In the genomic region with DNA sequence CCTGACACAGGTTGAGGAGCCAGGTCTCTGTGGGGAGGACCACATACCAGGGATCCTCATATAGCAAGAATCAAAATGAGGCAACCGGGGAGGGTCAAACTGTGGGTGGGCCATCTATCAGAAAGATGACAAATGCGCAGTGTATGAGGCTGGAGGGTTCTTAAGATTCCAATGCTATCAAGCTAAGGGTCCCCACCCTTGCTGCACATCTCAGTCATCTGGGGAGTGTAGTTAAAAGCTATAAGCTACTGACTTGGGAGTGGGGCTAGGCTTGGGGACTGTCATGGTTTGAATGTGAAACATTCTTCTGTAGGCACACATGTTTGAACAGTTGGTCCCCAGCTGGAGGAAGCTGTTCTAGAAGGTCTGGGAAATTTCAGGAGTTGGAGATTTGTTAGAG, we compare ENCODE assay signal across 27 mouse cellular contexts.
DNase-seq lines count a peak whose midpoint lies in the region; ATAC-seq lines count a peak whose summit lies in the region.
"Had no signal": no experiment of that assay in that cellular context is flagged by ENCODE, and none has a peak within 500 bp of the region (broad histone marks: within the 10 kb centered on the region; RNA-seq: fewer than 3 reads in every experiment).

No protein-coding gene starts in this region.

- DNase-seq in embryonic facial prominence, embryonic 14.5 days (ENCODE audit: low spot score): peak; percentile 44
- no peak for DNase-seq in embryonic facial prominence, embryonic 10.5 days (ENCODE audit: low spot score)
- DNase-seq in heart, adult 18-20 months: no peak
- DNase-seq in kidney, postnatal 10 days: peak; percentile 15
- DNase-seq in lung, postnatal 14 days: no peak
- DNase-seq: adrenal gland, adult 2 months; adrenal gland, postnatal 36 days; cerebellum, adult 2 months; cerebellum, postnatal 14 days; gastrocnemius, postnatal 25 days; heart, adult 11 months; kidney, adult 2 months; liver, embryonic 13.5 days; lung, adult 18-20 months had no signal

- H3K9ac ChIP-seq in embryonic facial prominence, embryonic 14.5 days (ENCODE audit: low read depth, low read length): no peak overlapping the region
- H3K9ac ChIP-seq in heart, embryonic 14.5 days (ENCODE audit: low read length): no peak overlapping the region
- no peak overlapping the region for H3K9ac ChIP-seq in kidney, embryonic 15.5 days
- H3K9ac ChIP-seq in lung, embryonic 16.5 days (ENCODE audit: low read length): no peak overlapping the region
- H3K9ac ChIP-seq: forebrain, embryonic 13.5 days; hindbrain, embryonic 15.5 days; limb, embryonic 15.5 days; liver, embryonic 13.5 days; midbrain, embryonic 13.5 days had no signal

- no peak for ATAC-seq in embryonic facial prominence, embryonic 14.5 days (ENCODE audit: low read depth)
- no peak; the same call in 1 of the 2 replicates for ATAC-seq in heart, embryonic 14.5 days (ENCODE audit: insufficient number of reproducible peaks, insufficient read depth, low FRiP score, low read depth)
- ATAC-seq in kidney, embryonic 15.5 days (replicated peaks; ENCODE audit: low FRiP score): no peak
- ATAC-seq in lung, embryonic 16.5 days (ENCODE audit: low read depth): peak; percentile 34
- ATAC-seq: activated CD4-positive, CD25-positive, alpha-beta regulatory T cell, adult 4 months; forebrain, embryonic 13.5 days; inflammation-experienced regulatory T-cells, adult 6 months; midbrain, embryonic 13.5 days had no signal

- H3K4me1 ChIP-seq in embryonic facial prominence, embryonic 14.5 days (ENCODE audit: control insufficient read depth, insufficient read depth, low read length): no peaks in the 10 kb centered on the region
- H3K4me1 ChIP-seq in embryonic facial prominence, embryonic 10.5 days: peaks cover 7% of the 10 kb centered on the region; the same call in 1 of the 2 replicates
- peaks cover 0 to 7% of the 10 kb centered on the region in 2 experiments; a peak in 2 of 4 replicates for H3K4me1 ChIP-seq in heart, embryonic 14.5 days (ENCODE audit: control insufficient read depth in 2 of 2, insufficient read depth in 2 of 2, low read length in 2 of 2)
- peaks cover 14% of the 10 kb centered on the region for H3K4me1 ChIP-seq in kidney, embryonic 15.5 days
- peaks cover 4% of the 10 kb centered on the region; the same call in 1 of the 2 replicates for H3K4me1 ChIP-seq in lung, embryonic 16.5 days (replicated peaks; ENCODE audit: control insufficient read depth, insufficient read depth, low read length)
- H3K4me1 ChIP-seq: liver, embryonic 13.5 days had no signal

- no peak overlapping the region for H3K27ac ChIP-seq in embryonic facial prominence, embryonic 14.5 days (replicated peaks; ENCODE audit: low read depth, low read length)
- no peak overlapping the region for H3K27ac ChIP-seq in embryonic facial prominence, embryonic 10.5 days (replicated peaks)
- H3K27ac ChIP-seq in heart, embryonic 14.5 days (replicated peaks in 1 of 2; ENCODE audit: control insufficient read depth in 1 of 2, insufficient read depth in 1 of 2, low read depth in 2 of 2, low read length in 2 of 2): peak overlapping the region; percentile 22 to 47; a peak in 1 of 4 replicates
- no peak overlapping the region for H3K27ac ChIP-seq in kidney, embryonic 15.5 days
- no peak overlapping the region for H3K27ac ChIP-seq in lung, embryonic 16.5 days (ENCODE audit: low read length)
- H3K27ac ChIP-seq: forebrain, embryonic 13.5 days; hindbrain, embryonic 10.5 days; hindbrain, embryonic 15.5 days; kidney, postnatal 0 days; limb, embryonic 15.5 days; liver, embryonic 13.5 days; macrophage; midbrain, embryonic 13.5 days had no signal

- no peak overlapping the region for H3K4me2 ChIP-seq in embryonic facial prominence, embryonic 14.5 days (ENCODE audit: low read depth, low read length)
- H3K4me2 ChIP-seq in heart, embryonic 14.5 days (ENCODE audit: low read length): no peak overlapping the region
- H3K4me2 ChIP-seq in kidney, embryonic 15.5 days: no peak overlapping the region
- no peak overlapping the region for H3K4me2 ChIP-seq in lung, embryonic 16.5 days (ENCODE audit: low read depth, low read length)
- H3K4me2 ChIP-seq: forebrain, embryonic 13.5 days; hindbrain, embryonic 15.5 days; limb, embryonic 15.5 days; liver, embryonic 13.5 days; midbrain, embryonic 13.5 days had no signal

- WGBS in embryonic facial prominence, embryonic 14.5 days: 90% methylated on average over 2 of the region's 2 CpGs
- 87% methylated on average over 2 of the region's 2 CpGs for WGBS in embryonic facial prominence, embryonic 10.5 days
- 53% methylated on average over 2 of the region's 2 CpGs for whole genome bisulfite sequencing in heart, embryonic 14.5 days
- WGBS in kidney, embryonic 15.5 days: 83% methylated on average over 2 of the region's 2 CpGs
- 64% methylated on average over 2 of the region's 2 CpGs for WGBS in lung, embryonic 16.5 days

- H3K36me3 ChIP-seq in embryonic facial prominence, embryonic 14.5 days (ENCODE audit: control insufficient read depth, insufficient read depth, low read length): no peaks in the 10 kb centered on the region
- no peaks in the 10 kb centered on the region for H3K36me3 ChIP-seq in embryonic facial prominence, embryonic 10.5 days (replicated peaks)
- no peaks in the 10 kb centered on the region for H3K36me3 ChIP-seq in heart, embryonic 14.5 days (ENCODE audit: control insufficient read depth, insufficient read depth, low read length)
- no peaks in the 10 kb centered on the region for H3K36me3 ChIP-seq in kidney, embryonic 15.5 days
- H3K36me3 ChIP-seq in lung, embryonic 16.5 days (ENCODE audit: control insufficient read depth, insufficient read depth, low read length): no peaks in the 10 kb centered on the region
- H3K36me3 ChIP-seq: hindbrain, embryonic 10.5 days; hindbrain, embryonic 15.5 days; limb, embryonic 15.5 days; liver, embryonic 13.5 days; midbrain, embryonic 13.5 days had no signal

- H3K4me3 ChIP-seq in embryonic facial prominence, embryonic 14.5 days (ENCODE audit: low read depth, low read length): no peak overlapping the region
- no peak overlapping the region for H3K4me3 ChIP-seq in embryonic facial prominence, embryonic 10.5 days
- H3K4me3 ChIP-seq in heart, embryonic 14.5 days (ENCODE audit: control insufficient read depth in 1 of 2, insufficient read depth in 1 of 2, low read depth in 1 of 2, low read length in 2 of 2): no peak overlapping the region
- H3K4me3 ChIP-seq in kidney, embryonic 15.5 days (replicated peaks): no peak overlapping the region
- no peak overlapping the region for H3K4me3 ChIP-seq in lung, embryonic 16.5 days (ENCODE audit: low read length)
- H3K4me3 ChIP-seq: forebrain, embryonic 13.5 days; hindbrain, embryonic 10.5 days; hindbrain, embryonic 15.5 days; limb, embryonic 15.5 days; liver, embryonic 13.5 days; midbrain, embryonic 13.5 days had no signal

- H3K9me3 ChIP-seq in embryonic facial prominence, embryonic 14.5 days (ENCODE audit: control insufficient read depth, low read length): no peaks in the 10 kb centered on the region
- H3K9me3 ChIP-seq in embryonic facial prominence, embryonic 10.5 days: no peaks in the 10 kb centered on the region
- H3K9me3 ChIP-seq in heart, embryonic 14.5 days (ENCODE audit: control insufficient read depth, low read length): no peaks in the 10 kb centered on the region
- no peaks in the 10 kb centered on the region for H3K9me3 ChIP-seq in kidney, embryonic 15.5 days (replicated peaks)
- H3K9me3 ChIP-seq in lung, embryonic 16.5 days (ENCODE audit: control insufficient read depth, low read length): no peaks in the 10 kb centered on the region
- H3K9me3 ChIP-seq: forebrain, embryonic 13.5 days; hindbrain, embryonic 10.5 days; hindbrain, embryonic 15.5 days; limb, embryonic 15.5 days; liver, embryonic 13.5 days; midbrain, embryonic 13.5 days had no signal

- no peaks in the 10 kb centered on the region for H3K27me3 ChIP-seq in embryonic facial prominence, embryonic 14.5 days (replicated peaks; ENCODE audit: control insufficient read depth, insufficient read depth, low read length)
- H3K27me3 ChIP-seq in embryonic facial prominence, embryonic 10.5 days (replicated peaks; ENCODE audit: low read depth, poor library complexity, severe bottlenecking): no peaks in the 10 kb centered on the region
- H3K27me3 ChIP-seq in heart, embryonic 14.5 days (ENCODE audit: control insufficient read depth, insufficient read depth, low read length): no peaks in the 10 kb centered on the region
- H3K27me3 ChIP-seq in kidney, embryonic 15.5 days: peaks cover 27% of the 10 kb centered on the region
- H3K27me3 ChIP-seq in lung, embryonic 16.5 days (ENCODE audit: control insufficient read depth, insufficient read depth, low read depth, low read length): no peaks in the 10 kb centered on the region
- H3K27me3 ChIP-seq: CH12.LX; forebrain, embryonic 13.5 days; hindbrain, embryonic 15.5 days; limb, embryonic 15.5 days; liver, embryonic 13.5 days; midbrain, embryonic 13.5 days had no signal

Comparison
In these comparisons a context has a peak if more than half of its experiments do, and no peak if none do; other contexts are left out.
1. DNase-seq: peak in embryonic facial prominence, embryonic 14.5 days (single experiment) and kidney, postnatal 10 days (single experiment); none in embryonic facial prominence, embryonic 10.5 days (single experiment), heart, adult 18-20 months (0 of 2) and lung, postnatal 14 days (single experiment).
2. H3K27ac ChIP-seq: peak in heart, embryonic 14.5 days (2 of 2); none in embryonic facial prominence, embryonic 14.5 days (single experiment), embryonic facial prominence, embryonic 10.5 days (single experiment), kidney, embryonic 15.5 days (single experiment) and lung, embryonic 16.5 days (single experiment).